ENCODE assay signal across 26 mouse cellular contexts in the genomic region with DNA sequence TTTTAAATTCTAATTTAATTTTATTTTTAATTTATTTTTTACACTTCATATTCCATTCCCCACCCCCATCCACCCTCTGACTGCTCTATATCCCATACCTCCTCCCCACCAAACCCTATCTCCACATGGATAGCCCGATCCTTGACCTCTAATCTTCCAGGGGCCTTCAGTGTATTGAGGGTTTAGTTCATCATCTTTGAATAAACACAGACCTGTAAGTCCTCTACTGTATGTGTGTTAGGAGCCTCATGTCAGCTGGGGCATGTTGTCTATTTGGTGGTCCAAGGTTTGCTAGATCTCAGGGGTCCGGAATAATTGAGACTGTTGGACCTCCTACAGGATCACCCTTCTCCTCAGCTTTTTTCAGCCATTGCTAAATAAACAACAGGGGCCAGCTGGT.
"Had no signal": no experiment of that assay in that cellular context is flagged by ENCODE, and none has a peak within 500 bp of the region (broad histone marks: within the 10 kb centered on the region; RNA-seq: fewer than 3 reads in every experiment).

No protein-coding gene starts in this region.

- H3K4me1 ChIP-seq: embryonic facial prominence, embryonic 13.5 days; embryonic facial prominence, embryonic 15.5 days; forebrain, embryonic 10.5 days; forebrain, embryonic 12.5 days; forebrain, embryonic 13.5 days; forebrain, embryonic 15.5 days had no signal

- H3K27ac ChIP-seq: embryonic facial prominence, embryonic 13.5 days; embryonic facial prominence, embryonic 15.5 days; forebrain, embryonic 10.5 days; forebrain, embryonic 12.5 days; forebrain, embryonic 13.5 days; forebrain, embryonic 15.5 days; gastrocnemius, adult 2 months; heart, adult 2 months had no signal

- H3K9me3 ChIP-seq: embryonic facial prominence, embryonic 13.5 days; embryonic facial prominence, embryonic 15.5 days; forebrain, embryonic 10.5 days; forebrain, embryonic 12.5 days; forebrain, embryonic 13.5 days; forebrain, embryonic 15.5 days had no signal

- H3K4me3 ChIP-seq: embryonic facial prominence, embryonic 13.5 days; embryonic facial prominence, embryonic 15.5 days; erythroblast, embryonic 14.5 days; forebrain, embryonic 10.5 days; forebrain, embryonic 12.5 days; forebrain, embryonic 13.5 days; forebrain, embryonic 15.5 days; gastrocnemius, adult 2 months; heart, adult 2 months had no signal

- ATAC-seq: forebrain, embryonic 13.5 days; forebrain, embryonic 14.5 days; forebrain, embryonic 15.5 days; forebrain, embryonic 16.5 days; forebrain, postnatal 0 days had no signal

- H3K4me2 ChIP-seq: embryonic facial prominence, embryonic 13.5 days; embryonic facial prominence, embryonic 15.5 days; forebrain, embryonic 12.5 days; forebrain, embryonic 13.5 days; forebrain, embryonic 15.5 days had no signal

- H3K27me3 ChIP-seq: embryonic facial prominence, embryonic 13.5 days; embryonic facial prominence, embryonic 15.5 days; forebrain, embryonic 12.5 days; forebrain, embryonic 13.5 days; forebrain, embryonic 15.5 days had no signal

- H3K9ac ChIP-seq: embryonic facial prominence, embryonic 13.5 days; embryonic facial prominence, embryonic 15.5 days; forebrain, embryonic 12.5 days; forebrain, embryonic 13.5 days; forebrain, embryonic 15.5 days; forebrain, postnatal 0 days had no signal

- H3K36me3 ChIP-seq: embryonic facial prominence, embryonic 13.5 days; embryonic facial prominence, embryonic 15.5 days; forebrain, embryonic 10.5 days; forebrain, embryonic 12.5 days; forebrain, embryonic 15.5 days had no signal

- DNase-seq: cerebellum, adult 2 months; cerebellum, adult 8-10 months; cerebellum, adult 9-10 months; cerebellum, adult 9-11 months; cerebellum, postnatal 10 days; cerebellum, postnatal 14 days; cerebellum, postnatal 25 days; cerebellum, postnatal 36 days; embryo, embryonic 11 days; forebrain, postnatal 0 days; gastrocnemius, adult 2 months; gastrocnemius, postnatal 10 days; gastrocnemius, postnatal 14 days; gastrocnemius, postnatal 25 days; gastrocnemius, postnatal 36 days; heart, adult 18-20 months; heart, adult 2 months had no signal
